Mouse (Mus musculus) megakaryocyte, embryonic 14.5 days (primary cell): ENCODE results near the gene Galnt18.

Experiments
- FLI1 ChIP-seq: IDR thresholded peaks from 2 replicates; pipeline ENCODE4 v1.6.1; 2012; ENCODE audit warnings: low read length, inconsistent platforms, mixed read lengths
- GATA1 ChIP-seq: IDR thresholded peaks from 3 replicates; pipeline ENCODE4 v1.6.1; 2012; ENCODE audit warnings: mixed read lengths, low read length, inconsistent platforms, borderline replicate concordance

DNA sequence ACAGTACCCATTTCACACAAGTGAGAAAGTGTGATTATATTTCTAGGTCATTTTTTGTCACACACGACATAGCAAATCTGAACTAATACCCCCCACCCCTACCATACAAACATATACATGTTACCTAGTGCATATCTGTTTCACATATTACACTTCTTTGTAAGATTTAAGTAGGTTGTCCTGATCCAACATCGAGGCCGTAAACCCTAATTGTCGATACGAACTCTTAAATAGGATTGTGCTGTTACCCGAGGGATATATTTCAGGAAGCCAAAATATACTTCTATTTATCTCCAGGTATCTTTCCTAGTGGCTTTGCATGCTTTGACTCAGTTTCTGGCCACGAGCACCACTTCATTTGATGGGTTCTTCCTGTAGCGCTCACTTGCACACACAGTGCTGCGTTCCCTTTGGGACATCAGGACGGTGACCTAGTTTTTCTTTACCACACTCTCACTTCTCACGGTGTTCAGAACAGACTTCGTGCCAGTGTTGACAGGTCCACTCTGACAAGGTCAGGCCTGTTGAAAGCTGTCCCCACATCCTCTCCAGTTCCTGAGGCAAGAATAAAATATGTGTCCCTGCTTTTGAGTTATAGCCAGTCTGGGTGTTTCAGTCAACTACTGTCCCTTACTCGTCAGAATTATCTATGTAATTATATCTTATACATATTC is 17.7 kb upstream of the Galnt18 start:
- no peak for TF ChIP-seq GATA1
- TF ChIP-seq FLI1: no peak
